Mouse (Mus musculus) small intestine, adult 2 months (tissue): ENCODE measurements around the gene Gabrg3. TPM values are rescaled to one million over a fixed set of nuclear protein-coding genes. Genes with fewer than 3 reads are reported as not detected.

Source experiments
- H3K27ac ChIP-seq: fragments of 200-500 bp; 2 replicates; pipeline ENCODE4 v1.5.1; 2012; ENCODE audit warnings: low read depth, low read length, control low read depth, inconsistent platforms; ENCODE audit not compliant: insufficient read depth
- H3K27me3 ChIP-seq: fragments of 200-500 bp; 2 replicates; pipeline ENCODE4 v1.6.1; 2012; ENCODE audit warnings: mild to moderate bottlenecking, moderate library complexity, low read length, inconsistent platforms; ENCODE audit not compliant: control insufficient read depth, insufficient read depth
- H3K36me3 ChIP-seq: fragments of 200-500 bp; 2 replicates; pipeline ENCODE4 v1.6.1; 2012; ENCODE audit warnings: mild to moderate bottlenecking, low read length, control low read depth, inconsistent platforms; ENCODE audit not compliant: control insufficient read depth, insufficient read depth
- H3K4me1 ChIP-seq: fragments of 200-500 bp; 2 replicates; pipeline ENCODE4 v1.6.1; 2012; ENCODE audit warnings: low read length, inconsistent platforms, mixed read lengths; ENCODE audit not compliant: control insufficient read depth, insufficient read depth, insufficient read length
- H3K4me3 ChIP-seq: fragments of 200-500 bp; 2 replicates; pipeline ENCODE4 v1.5.1; 2012; ENCODE audit warnings: low read depth, mild to moderate bottlenecking, control low read depth, inconsistent platforms, low read length, moderate library complexity
- CTCF ChIP-seq: fragments of 200-500 bp; IDR thresholded peaks from 2 replicates; pipeline ENCODE4 v1.5.1; 2012; ENCODE audit warnings: low read depth, mild to moderate bottlenecking, control low read depth, inconsistent platforms, low read length, moderate library complexity, mixed read lengths; ENCODE audit not compliant: insufficient replicate concordance, insufficient read length; ENCODE audit errors: extremely low read depth
- POLR2A ChIP-seq: fragments of 200-500 bp; IDR thresholded peaks from 2 replicates; pipeline ENCODE4 v1.6.1; 2012; ENCODE audit warnings: low read depth, mild to moderate bottlenecking, control low read depth, inconsistent platforms, low read length, moderate library complexity
- WGBS: fragments of 180-500 bp; shearing (Covaris S2); methylation state at CpG from one replicate; pipeline ENCODE4 v1.1.7; 2018; 5-methylcytosine and 5-hydroxymethylcytosine counted together
- polyA plus RNA-seq: library from polyadenylated mRNA; depleted of rRNA; stranded (reverse); fragments of >200 nt; gene quantifications from 2 replicates; pipeline ENCODE4 v1.2.3, GENCODE M21; 2012

Gabrg3 gene
- polyA plus RNA-seq, 1 experiment = 0.06 TPM

- Histone ChIP-seq H3K27me3 (no peaks in the 10 kb centered on the region), H3K27ac (no peak overlapping the region), H3K4me3 (no peak overlapping the region), H3K36me3 (no peaks in the 10 kb centered on the region), H3K4me1 (no peaks in the 10 kb centered on the region)
- 59% methylated on average over 2 of the region's 2 CpGs for WGBS
- TF ChIP-seq CTCF (no peak), POLR2A (no peak)
Measured at GRCm38 (mm10) chr7:56941606-56942005, 445.4 kb downstream of the Gabrg3 start.

GRCm38 (mm10) chr7:56938020-56938419 is 449.0 kb downstream of the Gabrg3 start:
- H3K27ac ChIP-seq = no peak overlapping the region
- no peaks in the 10 kb centered on the region for H3K4me1 ChIP-seq
- H3K27me3 ChIP-seq = no peaks in the 10 kb centered on the region
- TF ChIP-seq CTCF (no peak), POLR2A (no peak)
- no peaks in the 10 kb centered on the region for H3K36me3 ChIP-seq
- WGBS = 77% methylated on average over 5 of the region's 5 CpGs
- no peak overlapping the region for H3K4me3 ChIP-seq

- H3K36me3 ChIP-seq = no peaks in the 10 kb centered on the region
- TF ChIP-seq POLR2A = no peak
- no peak for TF ChIP-seq CTCF
- H3K27ac ChIP-seq = no peak overlapping the region
- H3K4me1 ChIP-seq = no peaks in the 10 kb centered on the region
- WGBS = 81% methylated on average over 1 of the region's 1 CpGs
- H3K27me3 ChIP-seq = no peaks in the 10 kb centered on the region
- H3K4me3 ChIP-seq = no peak overlapping the region
Measured at GRCm38 (mm10) chr7:56919499-56919898, 467.5 kb downstream of the Gabrg3 start.

GRCm38 (mm10) chr7:56914862-56915261 is 472.1 kb downstream of the Gabrg3 start:
- H3K27ac ChIP-seq = no peak overlapping the region
- H3K4me3 ChIP-seq = no peak overlapping the region
- TF ChIP-seq POLR2A (no peak), CTCF (no peak)
- H3K4me1 ChIP-seq = no peaks in the 10 kb centered on the region
- H3K27me3 ChIP-seq = no peaks in the 10 kb centered on the region
- 85% methylated on average over 2 of the region's 2 CpGs for WGBS
- H3K36me3 ChIP-seq = no peaks in the 10 kb centered on the region

GRCm38 (mm10) chr7:56899762-56900161 is 487.2 kb downstream of the Gabrg3 start:
- TF ChIP-seq CTCF (no peak), POLR2A (no peak)
- Histone ChIP-seq H3K36me3 (no peaks in the 10 kb centered on the region), H3K27ac (no peak overlapping the region), H3K4me3 (no peak overlapping the region), H3K27me3 (no peaks in the 10 kb centered on the region), H3K4me1 (no peaks in the 10 kb centered on the region)
- WGBS = 74% methylated on average over 4 of the region's 4 CpGs

GRCm38 (mm10) chr7:56867314-56868075 is 519.5 kb downstream of the Gabrg3 start:
- WGBS = 73% methylated on average over 1 of the region's 1 CpGs
- H3K4me3 ChIP-seq = no peak overlapping the region
- no peak for TF ChIP-seq CTCF
- TF ChIP-seq POLR2A = no peak

GRCm38 (mm10) chr7:56843565-56843964 is 543.4 kb downstream of the Gabrg3 start:
- no peak overlapping the region for H3K27ac ChIP-seq
- 82% methylated on average over 5 of the region's 5 CpGs for WGBS
- no peak for TF ChIP-seq CTCF
- no peaks in the 10 kb centered on the region for H3K27me3 ChIP-seq
- H3K36me3 ChIP-seq = no peaks in the 10 kb centered on the region
- H3K4me1 ChIP-seq = no peaks in the 10 kb centered on the region
- H3K4me3 ChIP-seq = no peak overlapping the region

More at GRCm38 (mm10) chr7:56867314-56868075, 519.5 kb downstream of the Gabrg3 start:
- H3K27me3 ChIP-seq = no peaks in the 10 kb centered on the region
- H3K36me3 ChIP-seq = no peaks in the 10 kb centered on the region
- no peak overlapping the region for H3K27ac ChIP-seq
- H3K4me1 ChIP-seq = no peaks in the 10 kb centered on the region

- 83% methylated on average over 6 of the region's 6 CpGs for WGBS
- Histone ChIP-seq H3K4me1 (no peaks in the 10 kb centered on the region), H3K27me3 (no peaks in the 10 kb centered on the region), H3K4me3 (no peak overlapping the region), H3K27ac (no peak overlapping the region), H3K36me3 (no peaks in the 10 kb centered on the region)
- TF ChIP-seq CTCF (no peak), POLR2A (no peak)
Measured at GRCm38 (mm10) chr7:56825446-56825845, 561.5 kb downstream of the Gabrg3 start.
